Mouse (Mus musculus): ENCODE measurements around the gene Mtss1l. TPM values are rescaled to one million over a fixed set of nuclear protein-coding genes. Genes with fewer than 3 reads are reported as not detected.

Gene Mtss1l
- polyA plus RNA-seq, 1 experiment from 2014 or later: 13.2 TPM

- no peak overlapping the region for H3K4me2 ChIP-seq (ENCODE audit: low read depth, low read length)
These were observed 6.3 kb upstream of the Mtss1l start for GRCm38 (mm10) chr8:110714827-110715519.

GRCm38 (mm10) chr8:110716075-110716474 lies 5.2 kb upstream of the Mtss1l start:
- peak; percentile 16 for ATAC-seq (ENCODE audit: low read depth)
- Histone ChIP-seq H3K4me3 (ENCODE audit: low read length) (no peak overlapping the region), H3K9me3 (ENCODE audit: control insufficient read depth, low read length) (no peaks in the 10 kb centered on the region), H3K4me2 (ENCODE audit: low read depth, low read length) (no peak overlapping the region), H3K36me3 (ENCODE audit: control insufficient read depth, insufficient read depth, low read length) (0 out of 2 replicates have a peak, but pooled peaks cover 2% of the 10 kb centered on the region), H3K27ac (ENCODE audit: low read length) (peak overlapping the region; percentile 98), H3K9ac (ENCODE audit: low read length) (peak overlapping the region; percentile 55), H3K4me1 (replicated peaks; ENCODE audit: control insufficient read depth, insufficient read depth, low read length) (peaks cover 76% of the 10 kb centered on the region), H3K27me3 (ENCODE audit: control insufficient read depth, insufficient read depth, low read depth, low read length) (no peaks in the 10 kb centered on the region)
- WGBS: 43% methylated on average over 4 of the region's 4 CpGs

More at GRCm38 (mm10) chr8:110714827-110715519, 6.3 kb upstream of the Mtss1l start:
- ATAC-seq (ENCODE audit: low read depth): no peak
- Histone ChIP-seq H3K36me3 (ENCODE audit: control insufficient read depth, insufficient read depth, low read length) (0 out of 2 replicates have a peak, but pooled peaks cover 2% of the 10 kb centered on the region), H3K9ac (ENCODE audit: low read length) (no peak overlapping the region), H3K27me3 (ENCODE audit: control insufficient read depth, insufficient read depth, low read depth, low read length) (no peaks in the 10 kb centered on the region), H3K4me1 (replicated peaks; ENCODE audit: control insufficient read depth, insufficient read depth, low read length) (peaks cover 77% of the 10 kb centered on the region), H3K27ac (ENCODE audit: low read length) (peak overlapping the region; percentile 80), H3K9me3 (ENCODE audit: control insufficient read depth, low read length) (no peaks in the 10 kb centered on the region), H3K4me3 (ENCODE audit: low read length) (no peak overlapping the region)
- WGBS: 78% methylated on average over 15 of the region's 15 CpGs

GRCm38 (mm10) chr8:110717131-110717530 lies 4.1 kb upstream of the Mtss1l start:
- Histone ChIP-seq H3K4me3 (ENCODE audit: low read length) (no peak overlapping the region), H3K9me3 (ENCODE audit: control insufficient read depth, low read length) (no peaks in the 10 kb centered on the region), H3K27ac (ENCODE audit: low read length) (peak overlapping the region; percentile 98), H3K36me3 (ENCODE audit: control insufficient read depth, insufficient read depth, low read length) (no peaks in the 10 kb centered on the region), H3K27me3 (ENCODE audit: control insufficient read depth, insufficient read depth, low read depth, low read length) (no peaks in the 10 kb centered on the region), H3K4me2 (ENCODE audit: low read depth, low read length) (no peak overlapping the region), H3K9ac (ENCODE audit: low read length) (peak overlapping the region; percentile 55; the same call in 1 of the 2 replicates), H3K4me1 (replicated peaks; ENCODE audit: control insufficient read depth, insufficient read depth, low read length) (peaks cover 66% of the 10 kb centered on the region)
- ATAC-seq (ENCODE audit: low read depth): peak; percentile 3; the same call in 1 of the 2 replicates
- WGBS: 36% methylated on average over 7 of the region's 7 CpGs

GRCm38 (mm10) chr8:110718209-110718968 lies 2.9 kb upstream of the Mtss1l start:
- H3K9me3 ChIP-seq (ENCODE audit: control insufficient read depth, low read length): no peaks in the 10 kb centered on the region
- no peaks in the 10 kb centered on the region for H3K27me3 ChIP-seq (ENCODE audit: control insufficient read depth, insufficient read depth, low read depth, low read length)
- H3K27ac ChIP-seq (ENCODE audit: low read length): peak overlapping the region; percentile 98
- WGBS: 75% methylated on average over 8 of the region's 8 CpGs
- peak overlapping the region; percentile 45; the same call in 1 of the 2 replicates for H3K9ac ChIP-seq (ENCODE audit: low read length)
- ATAC-seq (ENCODE audit: low read depth): no peak
- no peak overlapping the region for H3K4me3 ChIP-seq (ENCODE audit: low read length)
- no peak overlapping the region for H3K4me2 ChIP-seq (ENCODE audit: low read depth, low read length)
- H3K36me3 ChIP-seq (ENCODE audit: control insufficient read depth, insufficient read depth, low read length): no peaks in the 10 kb centered on the region
- peaks cover 67% of the 10 kb centered on the region for H3K4me1 ChIP-seq (replicated peaks; ENCODE audit: control insufficient read depth, insufficient read depth, low read length)

- peak; percentile 74 for ATAC-seq (ENCODE audit: low read depth)
- WGBS: 30% methylated on average over 12 of the region's 12 CpGs
- Histone ChIP-seq H3K9ac (ENCODE audit: low read length) (peak overlapping the region; percentile 49; the same call in 1 of the 2 replicates), H3K27ac (ENCODE audit: low read length) (peak overlapping the region; percentile 98), H3K4me1 (replicated peaks; ENCODE audit: control insufficient read depth, insufficient read depth, low read length) (peaks cover 73% of the 10 kb centered on the region), H3K9me3 (ENCODE audit: control insufficient read depth, low read length) (no peaks in the 10 kb centered on the region), H3K27me3 (ENCODE audit: control insufficient read depth, insufficient read depth, low read depth, low read length) (no peaks in the 10 kb centered on the region), H3K4me2 (ENCODE audit: low read depth, low read length) (peak overlapping the region; percentile 29; the same call in 1 of the 2 replicates), H3K4me3 (ENCODE audit: low read length) (no peak overlapping the region), H3K36me3 (ENCODE audit: control insufficient read depth, insufficient read depth, low read length) (no peaks in the 10 kb centered on the region)
These were observed 2.2 kb upstream of the Mtss1l start for GRCm38 (mm10) chr8:110718969-110719670.

- Histone ChIP-seq H3K9me3 (ENCODE audit: control insufficient read depth, low read length) (no peaks in the 10 kb centered on the region), H3K4me3 (ENCODE audit: low read length) (no peak overlapping the region), H3K9ac (ENCODE audit: low read length) (peak overlapping the region; percentile 51; the same call in 1 of the 2 replicates), H3K4me1 (replicated peaks; ENCODE audit: control insufficient read depth, insufficient read depth, low read length) (peaks cover 82% of the 10 kb centered on the region), H3K27ac (ENCODE audit: low read length) (peak overlapping the region; percentile 98), H3K27me3 (ENCODE audit: control insufficient read depth, insufficient read depth, low read depth, low read length) (no peaks in the 10 kb centered on the region), H3K4me2 (ENCODE audit: low read depth, low read length) (peak overlapping the region; percentile 90), H3K36me3 (ENCODE audit: control insufficient read depth, insufficient read depth, low read length) (no peaks in the 10 kb centered on the region)
- 54% methylated on average over 6 of the region's 6 CpGs for WGBS
- ATAC-seq (ENCODE audit: low read depth): no peak
These were observed 1.2 kb upstream of the Mtss1l start for GRCm38 (mm10) chr8:110719898-110720653.

- peak; percentile 45 for ATAC-seq (ENCODE audit: low read depth)
- peak overlapping the region; percentile 98 for H3K27ac ChIP-seq (ENCODE audit: low read length)
- H3K9ac ChIP-seq (ENCODE audit: low read length): peak overlapping the region; percentile 97
- 0% methylated on average over 50 of the region's 59 CpGs for WGBS
- no peaks in the 10 kb centered on the region for H3K36me3 ChIP-seq (ENCODE audit: control insufficient read depth, insufficient read depth, low read length)
- H3K4me1 ChIP-seq (replicated peaks; ENCODE audit: control insufficient read depth, insufficient read depth, low read length): peaks cover 83% of the 10 kb centered on the region
- no peaks in the 10 kb centered on the region for H3K27me3 ChIP-seq (ENCODE audit: control insufficient read depth, insufficient read depth, low read depth, low read length)
- no peaks in the 10 kb centered on the region for H3K9me3 ChIP-seq (ENCODE audit: control insufficient read depth, low read length)
- peak overlapping the region; percentile 90 for H3K4me2 ChIP-seq (ENCODE audit: low read depth, low read length)
- peak overlapping the region; percentile 85 for H3K4me3 ChIP-seq (ENCODE audit: low read length)
These were observed 534 bp downstream of the Mtss1l start for GRCm38 (mm10) chr8:110721606-110722413.

- peaks cover 5% of the 10 kb centered on the region for H3K36me3 ChIP-seq (ENCODE audit: control insufficient read depth, insufficient read depth, low read length)
- ATAC-seq (ENCODE audit: low read depth): no peak
- WGBS: 28% methylated on average over 11 of the region's 11 CpGs
These were observed 1.2 kb downstream of the Mtss1l start for GRCm38 (mm10) chr8:110722414-110723011.

More at GRCm38 (mm10) chr8:110722414-110723011, 1.2 kb downstream of the Mtss1l start:
- Histone ChIP-seq H3K27me3 (ENCODE audit: control insufficient read depth, insufficient read depth, low read depth, low read length) (no peaks in the 10 kb centered on the region), H3K27ac (ENCODE audit: low read length) (peak overlapping the region; percentile 65), H3K4me2 (ENCODE audit: low read depth, low read length) (peak overlapping the region; percentile 90), H3K4me3 (ENCODE audit: low read length) (peak overlapping the region; percentile 85), H3K4me1 (replicated peaks; ENCODE audit: control insufficient read depth, insufficient read depth, low read length) (peaks cover 76% of the 10 kb centered on the region), H3K9ac (ENCODE audit: low read length) (peak overlapping the region; percentile 97), H3K9me3 (ENCODE audit: control insufficient read depth, low read length) (no peaks in the 10 kb centered on the region)

Data from lung, embryonic 16.5 days (tissue).